Mouse (Mus musculus) heart, embryonic 13.5 days (tissue): ENCODE measurements around the gene Larp1. TPM values are rescaled to one million over a fixed set of nuclear protein-coding genes. Genes with fewer than 3 reads are reported as not detected.
"Not testable (repeated sequence)": the region's sequence is repeated elsewhere in the genome, so short reads cannot be mapped to it uniquely, and the experiment has no call there.

ENCODE experiments used
- ATAC-seq: fragments of 200-750 bp; cut with Nextera tagmentation; 2 replicates; pipeline ENCODE4 v1.8.0; 2017; ENCODE audit warnings: moderate TSS enrichment; ENCODE audit not compliant: insufficient number of reproducible peaks, low FRiP score, low TSS enrichment; ENCODE audit errors: extremely low read depth
- H3K27ac ChIP-seq: fragments of 300-500 bp; sonication (generic); replicated peaks from 2 replicates; pipeline ENCODE4 v1.5.1; 2015; ENCODE audit warnings: moderate library complexity, mild to moderate bottlenecking, inconsistent platforms
- H3K27me3 ChIP-seq: fragments of 300-500 bp; sonication (generic); replicated peaks from 2 replicates; pipeline ENCODE4 v1.6.1; 2015; ENCODE audit warnings: mild to moderate bottlenecking, inconsistent platforms
- H3K36me3 ChIP-seq: fragments of 300-500 bp; sonication (generic); 2 replicates; pipeline ENCODE4 v1.6.1; 2015; ENCODE audit warnings: mild to moderate bottlenecking, inconsistent platforms
- H3K4me1 ChIP-seq: fragments of 300-500 bp; sonication (generic); 2 replicates; pipeline ENCODE4 v1.6.1; 2015; ENCODE audit warnings: inconsistent platforms
- H3K4me2 ChIP-seq: fragments of 300-500 bp; sonication (generic); 2 replicates; pipeline ENCODE4 v1.6.1; 2015; ENCODE audit warnings: inconsistent platforms, mild to moderate bottlenecking, moderate library complexity
- H3K4me3 ChIP-seq: fragments of 300-500 bp; sonication (generic); 2 replicates; pipeline ENCODE4 v1.5.1; 2015; ENCODE audit warnings: moderate library complexity, mild to moderate bottlenecking, inconsistent platforms
- H3K9ac ChIP-seq: fragments of 300-500 bp; sonication (generic); 2 replicates; pipeline ENCODE4 v1.6.1; 2015; ENCODE audit warnings: inconsistent platforms, mild to moderate bottlenecking, moderate library complexity
- H3K9me3 ChIP-seq: fragments of 300-500 bp; sonication (generic); 2 replicates; pipeline ENCODE4 v1.6.1; 2016; ENCODE audit warnings: inconsistent platforms
- WGBS: fragments of 180-500 bp; shearing (Covaris S2); methylation state at CpG from one replicate; pipeline ENCODE4 v1.1.7; 2015; ENCODE audit warnings: mixed read lengths; 5-methylcytosine and 5-hydroxymethylcytosine counted together
- polyA plus RNA-seq: library from polyadenylated mRNA; unstranded; fragments of >200 nt; fragmentation: Nextera tagmentation; extraction: Ambion mirVana; gene quantifications from 2 replicates; pipeline ENCODE4 v1.2.1, GENCODE M21; 2015

The Larp1 gene
- polyA plus RNA-seq, 1 experiment from 2014 or later: 11.7 TPM

DNA sequence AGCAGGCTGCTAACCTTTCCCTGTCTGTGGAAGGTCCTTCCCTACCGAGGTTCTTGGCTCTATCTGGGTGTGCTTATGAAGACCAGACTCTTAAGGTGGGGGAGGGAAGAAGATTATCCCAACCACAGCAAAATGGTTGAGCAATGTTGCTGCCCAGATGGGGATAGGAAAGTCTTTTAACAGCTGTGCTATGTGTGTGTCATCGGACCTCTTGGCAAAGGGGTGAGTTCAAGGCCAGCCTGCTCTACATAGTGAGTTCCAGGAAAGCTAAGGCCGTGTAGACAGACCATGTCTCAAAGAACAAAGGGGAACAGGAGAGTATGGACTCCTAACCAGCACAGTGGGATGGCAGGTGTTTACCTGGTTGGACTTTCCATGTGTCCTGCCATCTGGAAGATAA lies 64.1 kb downstream of the Larp1 start:
- no peaks in the 10 kb centered on the region for H3K4me1 ChIP-seq
- no peaks in the 10 kb centered on the region for H3K27me3 ChIP-seq
- H3K9ac ChIP-seq: no peak overlapping the region
- ATAC-seq: no peak
- H3K4me3 ChIP-seq: no peak overlapping the region
- no peak overlapping the region for H3K4me2 ChIP-seq
- no peak overlapping the region for H3K27ac ChIP-seq
- H3K36me3 ChIP-seq: no peaks in the 10 kb centered on the region
- H3K9me3 ChIP-seq: no peaks in the 10 kb centered on the region
- 66% methylated on average over 3 of the region's 3 CpGs for WGBS

DNA sequence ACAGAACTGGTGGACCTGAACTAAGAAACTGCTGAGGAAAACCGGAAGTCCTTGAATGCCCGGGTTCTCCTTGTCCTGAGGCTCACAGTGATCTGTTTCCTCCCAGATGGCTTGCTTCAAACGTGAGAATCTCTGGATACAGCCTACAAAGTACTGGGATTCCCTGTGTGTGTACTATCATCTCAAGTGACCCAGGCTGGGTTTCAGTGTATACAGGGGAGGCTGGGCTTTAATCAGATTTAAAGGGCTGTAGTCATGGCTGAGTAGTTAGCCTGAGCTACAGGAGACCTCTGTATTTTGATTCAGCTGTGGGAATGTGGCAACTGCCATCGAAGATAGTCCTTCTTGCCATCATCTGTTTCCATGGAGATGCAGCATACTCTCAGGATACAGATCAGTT lies 68.4 kb downstream of the Larp1 start:
- Histone ChIP-seq H3K9ac (no peak overlapping the region), H3K36me3 (no peaks in the 10 kb centered on the region), H3K27me3 (no peaks in the 10 kb centered on the region), H3K9me3 (no peaks in the 10 kb centered on the region), H3K27ac (no peak overlapping the region), H3K4me1 (no peaks in the 10 kb centered on the region), H3K4me2 (no peak overlapping the region), H3K4me3 (no peak overlapping the region)
- 68% methylated on average over 4 of the region's 4 CpGs for WGBS
- ATAC-seq: no peak

DNA sequence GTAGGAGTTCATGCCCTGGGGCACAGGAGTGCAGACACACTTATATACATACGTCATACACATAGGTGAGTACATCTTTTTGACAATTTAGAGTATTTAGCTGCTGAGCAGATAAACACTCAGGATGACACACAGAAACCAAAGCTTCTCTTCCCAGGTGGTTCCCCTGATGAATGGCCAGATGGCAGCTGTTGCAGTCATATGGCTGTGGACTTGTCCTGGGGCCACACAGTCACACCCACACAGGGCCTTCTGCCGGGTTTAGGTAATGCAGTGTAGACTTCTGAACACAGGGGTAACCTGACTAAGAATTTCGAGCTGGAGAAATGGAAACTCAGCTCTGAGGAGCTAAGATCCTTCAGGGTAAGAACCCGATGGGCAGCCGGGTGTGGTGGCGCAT lies 72.9 kb downstream of the Larp1 start:
- Histone ChIP-seq H3K36me3 (no peaks in the 10 kb centered on the region), H3K4me1 (no peaks in the 10 kb centered on the region), H3K4me3 (no peak overlapping the region), H3K27me3 (no peaks in the 10 kb centered on the region), H3K27ac (no peak overlapping the region), H3K9ac (no peak overlapping the region), H3K4me2 (no peak overlapping the region), H3K9me3 (no peaks in the 10 kb centered on the region)
- WGBS: 84% methylated on average over 6 of the region's 6 CpGs
- ATAC-seq: no peak

DNA sequence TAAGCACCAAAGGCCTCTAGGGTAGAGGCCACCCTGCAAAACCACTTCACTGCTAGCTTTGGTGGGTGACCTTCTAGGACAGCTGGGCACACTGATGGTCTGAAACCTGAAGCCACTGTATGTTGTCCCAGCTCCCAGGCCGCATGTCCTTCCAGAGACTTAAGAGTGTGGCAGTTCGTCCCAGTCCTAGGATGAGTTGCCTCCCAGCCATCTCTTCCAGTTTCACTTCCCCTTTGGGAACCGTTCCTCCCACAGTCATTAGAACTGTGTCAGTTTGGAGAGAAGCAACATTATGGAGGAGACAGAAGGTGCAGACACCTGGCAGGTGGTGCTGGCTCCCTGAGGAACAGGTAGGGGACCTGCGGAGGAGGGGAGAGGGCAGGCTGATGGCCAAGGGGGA lies 83.7 kb downstream of the Larp1 start:
- WGBS: 31% methylated on average over 4 of the region's 4 CpGs
- H3K9ac ChIP-seq: peak overlapping the region; percentile 70

DNA sequence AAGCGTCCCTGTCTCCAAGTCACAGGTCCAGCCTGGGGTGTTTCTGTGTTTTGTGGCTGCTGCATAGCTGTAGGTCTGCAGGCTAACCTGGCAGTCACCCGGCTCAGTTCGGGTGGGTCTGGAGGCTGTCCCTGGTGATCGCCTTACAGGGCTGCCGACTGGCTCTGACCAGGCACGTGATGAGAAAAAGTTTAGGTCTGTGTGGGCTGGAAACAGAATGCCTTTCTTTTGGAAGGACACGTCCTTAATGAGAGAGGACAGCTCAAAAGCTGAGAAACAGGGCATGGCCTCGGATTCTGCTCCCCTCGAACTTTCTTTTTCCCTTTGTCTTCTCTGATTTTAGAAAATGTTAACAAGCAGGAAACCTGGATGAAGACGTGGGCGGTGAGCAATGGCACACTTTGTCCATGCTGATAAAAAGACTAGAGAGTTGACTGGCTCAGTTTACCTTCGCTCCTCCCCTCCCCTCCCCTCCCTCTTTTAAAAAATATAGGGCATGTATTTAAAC lies 84.2 kb downstream of the Larp1 start, which contains the start of gene Gm12248:
Gene Gm12248 (minus strand): TSS at position 114 of the 508 bp plus-strand sequence.
- H3K27ac ChIP-seq: no peak within 1 kb of the TSS
- no peaks in the 10 kb centered on the region for H3K9me3 ChIP-seq
- H3K4me2 ChIP-seq: peak within 1 kb of the TSS; percentile 63
- peaks cover 22% of the 10 kb centered on the region; the same call in 1 of the 2 replicates for H3K27me3 ChIP-seq
- ATAC-seq: no peak
- H3K36me3 ChIP-seq: no peaks in the 10 kb centered on the region
- H3K4me1 ChIP-seq: peaks cover 14% of the 10 kb centered on the region
- WGBS: 15% methylated on average over 12 of the region's 12 CpGs
- peak within 1 kb of the TSS; percentile 70 for H3K9ac ChIP-seq
- peak within 1 kb of the TSS; percentile 32 for H3K4me3 ChIP-seq

More for the DNA sequence above, 83.7 kb downstream of the Larp1 start:
- Histone ChIP-seq H3K4me2 (peak overlapping the region; percentile 63), H3K27ac (no peak overlapping the region), H3K36me3 (no peaks in the 10 kb centered on the region), H3K27me3 (peaks cover 16% of the 10 kb centered on the region; the same call in 1 of the 2 replicates), H3K4me1 (peaks cover 12% of the 10 kb centered on the region), H3K4me3 (peak overlapping the region; percentile 32), H3K9me3 (no peaks in the 10 kb centered on the region)
- ATAC-seq: no peak

DNA sequence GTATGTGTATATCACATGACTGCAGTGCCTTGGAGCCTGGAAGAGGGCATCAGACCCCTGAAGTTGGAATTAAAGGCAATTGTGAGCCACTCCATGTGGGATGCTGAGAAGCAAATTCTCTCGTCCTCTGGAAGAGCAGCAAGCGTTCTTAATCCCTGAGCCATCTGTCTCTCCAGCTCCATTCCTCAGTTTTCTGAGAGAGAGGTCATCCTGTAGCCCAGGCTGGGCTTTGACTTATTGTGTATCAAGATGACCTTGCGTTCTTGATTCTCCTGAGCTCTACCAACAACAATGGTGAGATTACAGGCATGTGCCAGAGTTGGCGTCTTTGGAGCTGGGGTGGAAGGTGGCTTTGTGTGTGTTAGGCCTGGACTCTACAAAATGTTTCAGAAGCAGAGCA lies 85.9 kb downstream of the Larp1 start:
- Histone ChIP-seq H3K9me3 (no peaks in the 10 kb centered on the region), H3K27me3 (peaks cover 33% of the 10 kb centered on the region), H3K4me3 (no peak overlapping the region), H3K27ac (no peak overlapping the region), H3K4me1 (peaks cover 17% of the 10 kb centered on the region), H3K9ac (no peak overlapping the region), H3K4me2 (no peak overlapping the region), H3K36me3 (no peaks in the 10 kb centered on the region)
- WGBS: 76% methylated on average over 4 of the region's 4 CpGs
- ATAC-seq: no peak

DNA sequence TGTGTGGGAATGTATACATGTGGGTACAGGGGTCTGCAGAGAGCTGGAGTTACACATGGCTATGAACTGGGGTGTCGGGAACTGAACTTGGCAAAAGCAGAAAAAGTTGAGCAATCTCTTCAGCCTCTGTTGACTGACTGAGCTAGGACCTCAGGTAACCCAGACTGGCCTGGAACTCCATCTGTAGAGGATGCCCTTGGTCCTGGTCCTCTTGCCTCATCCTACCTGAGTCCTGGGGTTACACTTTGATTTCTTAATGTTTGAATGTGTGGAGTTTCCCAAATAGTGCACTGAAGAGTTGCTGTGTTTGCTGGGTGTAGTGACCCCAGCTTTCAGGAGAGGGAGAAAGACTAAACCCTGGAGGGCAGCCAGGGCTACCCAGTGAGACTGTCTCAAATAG lies 86.7 kb downstream of the Larp1 start:
- 89% methylated on average over 1 of the region's 1 CpGs for WGBS
- Histone ChIP-seq H3K36me3 (no peaks in the 10 kb centered on the region), H3K9ac (no peak overlapping the region), H3K27ac (no peak overlapping the region), H3K4me2 (no peak overlapping the region), H3K27me3 (peaks cover 33% of the 10 kb centered on the region), H3K4me3 (no peak overlapping the region), H3K9me3 (no peaks in the 10 kb centered on the region), H3K4me1 (peaks cover 17% of the 10 kb centered on the region)
- no peak for ATAC-seq

DNA sequence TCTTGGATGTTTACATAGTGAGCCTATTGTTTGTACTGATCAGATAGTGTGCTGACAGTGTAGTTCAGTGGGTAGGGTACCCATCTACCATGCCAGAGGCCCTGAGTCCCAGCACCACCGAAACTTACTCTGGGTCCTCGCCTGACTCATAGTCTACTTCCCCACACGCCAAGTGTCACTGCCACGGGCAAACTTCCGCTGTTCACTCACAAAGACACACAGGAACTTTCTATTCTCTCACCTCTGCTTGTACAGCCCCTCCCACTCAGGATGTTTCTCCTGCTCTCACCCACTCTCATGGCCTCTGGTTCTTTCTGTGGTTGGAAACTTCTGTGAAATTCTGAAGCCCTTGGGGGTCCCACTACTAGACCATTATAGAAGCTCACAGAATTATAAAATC lies 87.3 kb downstream of the Larp1 start:
- Histone ChIP-seq H3K36me3 (no peaks in the 10 kb centered on the region), H3K4me3 (no peak overlapping the region), H3K4me1 (peaks cover 17% of the 10 kb centered on the region), H3K9me3 (no peaks in the 10 kb centered on the region), H3K4me2 (no peak overlapping the region), H3K9ac (no peak overlapping the region), H3K27me3 (peaks cover 33% of the 10 kb centered on the region), H3K27ac (no peak overlapping the region)
- 72% methylated on average over 5 of the region's 5 CpGs for WGBS
- ATAC-seq: no peak

DNA sequence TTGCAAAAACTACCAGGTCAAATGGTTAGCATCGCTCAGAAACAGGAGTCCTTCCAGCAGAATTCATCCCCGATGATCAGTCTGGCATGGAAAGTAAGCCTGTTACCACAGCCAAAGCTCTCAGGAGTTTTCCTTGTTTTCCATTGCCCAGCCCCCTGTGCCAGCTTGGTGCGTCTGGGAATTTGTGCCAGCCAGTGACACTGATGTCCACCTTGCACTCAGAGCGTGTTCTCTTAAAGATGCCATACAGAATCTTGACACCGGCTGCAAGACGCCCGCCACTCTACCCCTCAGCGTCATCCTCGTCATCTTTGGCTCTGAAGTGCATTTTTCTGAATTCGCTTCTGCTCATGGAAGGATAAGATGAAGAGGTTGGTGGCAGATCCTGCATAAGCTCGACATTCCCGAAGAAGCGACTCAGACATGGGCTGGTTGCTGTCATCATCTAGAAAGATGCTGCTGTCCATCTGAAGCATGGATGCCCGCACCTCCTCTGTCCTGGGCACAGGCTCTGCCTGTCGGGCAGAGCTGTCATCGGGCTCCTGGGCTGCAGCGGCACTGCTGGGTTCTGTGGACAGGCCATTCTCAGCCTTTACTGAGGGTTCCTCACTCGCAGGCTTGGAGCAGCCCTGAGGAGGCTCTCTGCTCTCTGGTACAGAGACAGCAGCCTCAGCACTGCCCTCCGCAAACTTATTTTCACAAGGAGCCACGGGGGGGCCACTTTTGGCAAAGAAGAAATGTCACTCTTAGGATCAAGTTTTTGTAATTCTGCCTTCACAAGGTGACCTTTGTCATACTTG lies 88.2 kb downstream of the Larp1 start:
- Histone ChIP-seq H3K9ac (peak overlapping the region; percentile 79; the same call in 1 of the 2 replicates), H3K9me3 (no peaks in the 10 kb centered on the region), H3K4me2 (peak overlapping the region; percentile 83), H3K36me3 (no peaks in the 10 kb centered on the region), H3K27ac (no peak overlapping the region), H3K4me3 (peak overlapping the region; percentile 54), H3K4me1 (peaks cover 17% of the 10 kb centered on the region), H3K27me3 (peaks cover 33% of the 10 kb centered on the region)
- WGBS: 38% methylated on average over 20 of the region's 20 CpGs
- ATAC-seq: no peak

DNA sequence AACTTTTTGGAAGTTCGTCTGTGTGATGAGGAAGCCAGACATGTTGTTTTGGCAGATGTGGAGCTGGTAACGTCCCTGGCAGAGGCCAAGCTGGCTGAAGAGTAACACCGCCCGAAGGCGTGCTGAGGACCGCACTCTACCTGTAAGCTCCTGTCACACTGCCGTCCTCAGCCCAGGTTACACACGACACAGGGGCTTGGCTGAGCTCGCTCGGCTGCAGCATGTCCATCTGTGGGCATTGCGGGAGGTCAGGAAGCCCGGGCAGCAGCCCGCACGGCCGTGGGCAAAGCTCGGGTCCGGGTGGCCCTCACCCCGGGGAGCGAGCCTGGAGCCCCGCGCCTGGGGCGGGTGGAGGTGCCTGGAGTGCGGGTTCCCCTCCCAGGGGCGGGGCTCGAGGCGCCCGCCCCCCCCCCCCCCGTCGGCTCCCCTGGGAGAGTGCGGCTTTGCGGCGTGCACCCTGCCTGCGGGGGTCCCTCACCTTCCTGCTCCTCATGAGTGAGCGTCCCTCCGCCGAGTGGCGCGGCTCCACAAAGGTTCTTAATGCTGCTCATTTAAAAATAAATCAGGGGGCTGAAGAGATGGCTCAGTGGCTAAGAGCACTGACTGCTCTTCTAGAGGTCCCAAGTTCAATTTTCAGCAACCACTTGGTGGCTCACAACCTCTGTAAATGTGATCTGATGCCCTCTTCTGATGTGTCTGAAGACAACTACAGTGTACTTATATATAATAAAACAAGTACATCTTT lies 88.9 kb downstream of the Larp1 start:
- Histone ChIP-seq H3K27ac (no peak overlapping the region), H3K4me2 (peak overlapping the region; percentile 83), H3K4me3 (peak overlapping the region; percentile 54), H3K4me1 (peaks cover 15% of the 10 kb centered on the region), H3K27me3 (peaks cover 33% of the 10 kb centered on the region), H3K9me3 (no peaks in the 10 kb centered on the region), H3K36me3 (no peaks in the 10 kb centered on the region), H3K9ac (peak overlapping the region; percentile 79)
- WGBS: under 1% methylated on average over 34 of the region's 38 CpGs
- no peak for ATAC-seq

DNA sequence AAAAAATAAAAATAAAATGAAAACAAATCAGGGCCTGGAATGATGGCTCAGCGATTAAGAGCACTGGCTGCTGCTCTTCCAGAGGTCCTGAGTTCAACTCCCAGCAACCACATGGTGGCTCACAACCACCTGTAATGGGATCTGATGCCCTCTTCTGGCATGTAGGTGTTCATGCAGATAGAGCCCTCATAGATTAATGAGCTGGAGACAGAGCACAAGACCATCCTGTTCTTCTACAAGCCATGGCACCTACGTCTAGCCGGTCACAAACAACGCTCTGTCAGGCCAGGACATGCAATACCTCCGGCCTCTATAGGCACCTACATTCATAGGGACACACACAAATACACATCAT lies 89.5 kb downstream of the Larp1 start:
- not testable (repeated sequence) for H3K9ac ChIP-seq, H3K27ac ChIP-seq, H3K9me3 ChIP-seq, H3K36me3 ChIP-seq, ATAC-seq
- Histone ChIP-seq H3K4me1 (peaks cover 14% of the 10 kb centered on the region), H3K27me3 (peaks cover 33% of the 10 kb centered on the region), H3K4me2 (peak overlapping the region; percentile 83), H3K4me3 (peak overlapping the region; percentile 54)
- WGBS: 62% methylated on average over 5 of the region's 5 CpGs
